Mouse (Mus musculus) ES-E14 (cell line): Measurements from ENCODE around the gene Micall1.

Experiments
- MAFK ChIP-seq: IDR thresholded peaks from 2 replicates; pipeline ENCODE4 v1.6.1; 2014; ENCODE audit warnings: mild to moderate bottlenecking, low read depth, low read length, inconsistent platforms; ENCODE audit not compliant: insufficient read depth
- ZC3H11A ChIP-seq: IDR thresholded peaks from 2 replicates; pipeline ENCODE4 v1.6.1; 2012; ENCODE audit warnings: low read depth, mild to moderate bottlenecking, inconsistent platforms, low read length, borderline replicate concordance

DNA sequence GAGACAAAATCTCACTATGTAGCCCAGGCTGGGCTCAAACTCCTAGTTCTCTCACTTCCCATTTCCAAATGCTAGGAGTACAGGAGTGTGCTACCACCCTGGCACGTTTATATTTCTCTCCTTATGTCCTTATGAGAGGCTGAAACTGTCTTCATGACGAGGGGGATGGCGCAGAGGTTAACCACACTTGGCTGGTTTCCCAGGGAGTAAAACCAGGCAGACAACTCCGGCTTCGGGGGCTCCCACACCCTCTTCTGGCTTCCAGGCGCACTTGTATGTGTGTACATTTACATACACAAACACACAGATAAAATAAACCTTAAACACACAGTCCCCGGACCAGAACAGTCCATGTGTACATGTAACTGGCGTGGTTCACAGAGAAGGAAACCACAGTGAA lies 35.3 kb downstream of the Micall1 start:
- TF ChIP-seq MAFK = no peak
- TF ChIP-seq ZC3H11A = no peak
